Mouse (Mus musculus) liver, embryonic 11.5 days (tissue): Measurements from ENCODE around the gene Ppp4r1. TPM values are rescaled to one million over a fixed set of nuclear protein-coding genes. Genes with fewer than 3 reads are reported as not detected.

Experiments used
- ATAC-seq: fragments of 200-750 bp; cut with Nextera tagmentation; replicated peaks from 2 replicates; pipeline ENCODE4 v1.8.0; 2017; ENCODE audit warnings: moderate number of reproducible peaks, mild to moderate bottlenecking, moderate TSS enrichment, moderate library complexity; ENCODE audit not compliant: low FRiP score
- DNase-seq: peaks from one replicate; pipeline ENCODE4 v3.0.0-alpha.2; 2017; ENCODE audit warnings: low spot score
- H3K27ac ChIP-seq: fragments of 300-500 bp; sonication (generic); 2 replicates; pipeline ENCODE4 v1.5.1; 2014; ENCODE audit warnings: mild to moderate bottlenecking, low read depth, low read length, control low read depth
- H3K27me3 ChIP-seq: fragments of 300-500 bp; sonication (generic); replicated peaks from 2 replicates; pipeline ENCODE4 v1.6.1; 2014; ENCODE audit warnings: low read length, mixed read lengths; ENCODE audit not compliant: control insufficient read depth, insufficient read depth
- H3K36me3 ChIP-seq: fragments of 300-500 bp; sonication (generic); 2 replicates; pipeline ENCODE4 v1.6.1; 2014; ENCODE audit warnings: mild to moderate bottlenecking, low read length, moderate library complexity, mixed read lengths; ENCODE audit not compliant: control insufficient read depth, insufficient read depth
- H3K4me1 ChIP-seq: fragments of 300-500 bp; sonication (generic); replicated peaks from 2 replicates; pipeline ENCODE4 v1.6.1; 2014; ENCODE audit warnings: low read length, mixed read lengths; ENCODE audit not compliant: control insufficient read depth, insufficient read depth
- H3K4me2 ChIP-seq: fragments of 300-500 bp; sonication (generic); 2 replicates; pipeline ENCODE4 v1.6.1; 2014; ENCODE audit warnings: mild to moderate bottlenecking, control low read depth, moderate library complexity
- H3K4me3 ChIP-seq: fragments of 300-500 bp; sonication (generic); 2 replicates; pipeline ENCODE4 v1.5.1; 2014; ENCODE audit warnings: low read depth, low read length, control low read depth
- H3K9ac ChIP-seq: fragments of 300-500 bp; sonication (generic); 2 replicates; pipeline ENCODE4 v1.6.1; 2014; ENCODE audit warnings: low read depth, low read length, control low read depth
- H3K9me3 ChIP-seq: fragments of 300-500 bp; sonication (generic); 2 replicates; pipeline ENCODE4 v1.6.1; 2016; ENCODE audit warnings: low read length, inconsistent platforms, mixed read lengths; ENCODE audit not compliant: control insufficient read depth
- WGBS: fragments of 180-500 bp; shearing (Covaris S2); extraction: QIAGEN DNeasy Blood & Tissue Kit; methylation state at CpG from one replicate; pipeline ENCODE4 v1.1.7; 2014; 5-methylcytosine and 5-hydroxymethylcytosine counted together
- polyA plus RNA-seq: library from polyadenylated mRNA; unstranded; fragments of >200 nt; fragmentation: Nextera tagmentation; extraction: Ambion mirVana; gene quantifications from 2 replicates; pipeline ENCODE4 v1.2.1, GENCODE M21; 2014

Ppp4r1 gene
- polyA plus RNA-seq, 1 experiment from 2014 or later = 25.5 TPM

- 64% methylated on average over 6 of the region's 6 CpGs for WGBS
- peaks cover 4% of the 10 kb centered on the region for H3K4me1 ChIP-seq
- no peak for DNase-seq
Measured at GRCm38 (mm10) chr17:65877026-65877425, 94.7 kb downstream of the Ppp4r1 start.

GRCm38 (mm10) chr17:65884061-65884669, 101.8 kb downstream of the Ppp4r1 start:
- Histone ChIP-seq H3K27ac (peak overlapping the region; percentile 91), H3K9me3 (no peaks in the 10 kb centered on the region), H3K9ac (peak overlapping the region; percentile 88), H3K4me3 (peak overlapping the region; percentile 95), H3K27me3 (no peaks in the 10 kb centered on the region), H3K36me3 (no peaks in the 10 kb centered on the region), H3K4me1 (peaks cover 8% of the 10 kb centered on the region), H3K4me2 (peak overlapping the region; percentile 94)
- peak; percentile 33 for ATAC-seq
- peak; percentile 69 for DNase-seq
- WGBS = under 1% methylated on average over 56 of the region's 56 CpGs

More at GRCm38 (mm10) chr17:65877026-65877425, 94.7 kb downstream of the Ppp4r1 start:
- Histone ChIP-seq H3K27me3 (no peaks in the 10 kb centered on the region), H3K9ac (no peak overlapping the region), H3K4me2 (no peak overlapping the region), H3K36me3 (no peaks in the 10 kb centered on the region; the same call in 1 of the 2 replicates), H3K4me3 (no peak overlapping the region), H3K9me3 (no peaks in the 10 kb centered on the region), H3K27ac (no peak overlapping the region)
- no peak for ATAC-seq

- DNase-seq = peak; percentile 96
- Histone ChIP-seq H3K4me2 (peak overlapping the region; percentile 94), H3K27ac (peak overlapping the region; percentile 91), H3K36me3 (no peaks in the 10 kb centered on the region), H3K4me3 (peak overlapping the region; percentile 95), H3K27me3 (no peaks in the 10 kb centered on the region), H3K4me1 (peaks cover 8% of the 10 kb centered on the region), H3K9me3 (no peaks in the 10 kb centered on the region), H3K9ac (peak overlapping the region; percentile 88)
- under 1% methylated on average over 67 of the region's 67 CpGs for WGBS
- peak; percentile 99 for ATAC-seq
Measured at GRCm38 (mm10) chr17:65884691-65885397, 102.5 kb downstream of the Ppp4r1 start.

- H3K9ac ChIP-seq = peak overlapping the region; percentile 88
- WGBS = under 1% methylated on average over 11 of the region's 11 CpGs
Measured at GRCm38 (mm10) chr17:65885398-65885696, 103.0 kb downstream of the Ppp4r1 start.

GRCm38 (mm10) chr17:65885697-65886529, 103.5 kb downstream of the Ppp4r1 start, which contains the start of gene Ralbp1:
TSS of gene Ralbp1 (minus strand) at chr17:65885798.
- no peaks in the 10 kb centered on the region for H3K36me3 ChIP-seq
- H3K27me3 ChIP-seq = no peaks in the 10 kb centered on the region
- H3K4me1 ChIP-seq = peaks cover 8% of the 10 kb centered on the region
- ATAC-seq (no peak), DNase-seq (no peak)
- no peaks in the 10 kb centered on the region for H3K9me3 ChIP-seq
- peak within 1 kb of the TSS; percentile 95 for H3K4me3 ChIP-seq
- peak within 1 kb of the TSS; percentile 91 for H3K27ac ChIP-seq
- H3K9ac ChIP-seq = peak within 1 kb of the TSS; percentile 88
- peak within 1 kb of the TSS; percentile 94 for H3K4me2 ChIP-seq
- WGBS = 6% methylated on average over 14 of the region's 14 CpGs

More at GRCm38 (mm10) chr17:65885398-65885696, 103.0 kb downstream of the Ppp4r1 start:
- peak overlapping the region; percentile 91 for H3K27ac ChIP-seq
- H3K9me3 ChIP-seq = no peaks in the 10 kb centered on the region
- no peaks in the 10 kb centered on the region for H3K27me3 ChIP-seq
- ATAC-seq (no peak), DNase-seq (no peak)
- peak overlapping the region; percentile 95 for H3K4me3 ChIP-seq
- no peaks in the 10 kb centered on the region for H3K36me3 ChIP-seq
- H3K4me1 ChIP-seq = peaks cover 8% of the 10 kb centered on the region
- H3K4me2 ChIP-seq = peak overlapping the region; percentile 94

GRCm38 (mm10) chr17:65886571-65886970, 104.2 kb downstream of the Ppp4r1 start:
- no peak for DNase-seq
- 66% methylated on average over 9 of the region's 9 CpGs for WGBS
- H3K9me3 ChIP-seq = no peaks in the 10 kb centered on the region
- H3K27ac ChIP-seq = no peak overlapping the region
- ATAC-seq = no peak
- H3K4me3 ChIP-seq = peak overlapping the region; percentile 95
- no peaks in the 10 kb centered on the region for H3K27me3 ChIP-seq
- H3K4me2 ChIP-seq = peak overlapping the region; percentile 94
- no peaks in the 10 kb centered on the region for H3K36me3 ChIP-seq
- H3K4me1 ChIP-seq = peaks cover 8% of the 10 kb centered on the region
- no peak overlapping the region for H3K9ac ChIP-seq

- WGBS = 77% methylated on average over 5 of the region's 5 CpGs
- H3K9ac ChIP-seq = no peak overlapping the region
- no peaks in the 10 kb centered on the region for H3K27me3 ChIP-seq
- no peak overlapping the region for H3K27ac ChIP-seq
- ATAC-seq (no peak), DNase-seq (no peak)
- H3K9me3 ChIP-seq = no peaks in the 10 kb centered on the region
- H3K4me3 ChIP-seq = no peak overlapping the region
- H3K4me2 ChIP-seq = no peak overlapping the region
- no peaks in the 10 kb centered on the region for H3K4me1 ChIP-seq
- H3K36me3 ChIP-seq = no peaks in the 10 kb centered on the region
Measured at GRCm38 (mm10) chr17:65889476-65889875, 107.1 kb downstream of the Ppp4r1 start.
